Mouse (Mus musculus) bone marrow, adult 2 months (tissue): ENCODE measurements around the gene Slc3a2.

Source experiments
- CTCF ChIP-seq: fragments of 200-500 bp; IDR thresholded peaks from 2 replicates; pipeline ENCODE4 v1.5.1; 2011; ENCODE audit warnings: low read length, control low read depth; ENCODE audit not compliant: control insufficient read depth, insufficient read depth
- POLR2A ChIP-seq: fragments of 200-500 bp; IDR thresholded peaks from 2 replicates; pipeline ENCODE4 v1.6.1; 2011; ENCODE audit warnings: low read depth, mild to moderate bottlenecking, control low read depth, low read length, borderline replicate concordance; ENCODE audit not compliant: control insufficient read depth

DNA sequence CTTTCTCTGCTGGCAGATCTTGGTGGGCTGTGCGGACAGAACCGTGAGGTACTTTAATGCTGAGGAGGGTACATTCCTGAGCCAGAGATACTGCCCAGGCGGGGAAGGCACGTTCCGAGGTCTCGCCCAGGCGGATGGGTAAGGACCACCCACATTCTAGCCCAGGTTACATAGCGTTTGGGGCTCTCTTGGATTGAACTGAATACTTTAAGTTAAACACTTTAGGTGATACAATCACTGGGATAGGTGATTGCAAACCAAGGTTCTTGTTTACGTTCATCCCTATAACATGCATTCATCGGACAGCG, 12.9 kb upstream of the Slc3a2 start:
- no peak for TF ChIP-seq POLR2A
- no peak for TF ChIP-seq CTCF
